Mouse (Mus musculus): Measurements from ENCODE around the gene Pros1. TPM values are rescaled to one million over a fixed set of nuclear protein-coding genes. Genes with fewer than 3 reads are reported as not detected.

Gene Pros1
- total RNA-seq, 2 experiments from 2014 or later, result 8.4 to 8.5 TPM

DNA sequence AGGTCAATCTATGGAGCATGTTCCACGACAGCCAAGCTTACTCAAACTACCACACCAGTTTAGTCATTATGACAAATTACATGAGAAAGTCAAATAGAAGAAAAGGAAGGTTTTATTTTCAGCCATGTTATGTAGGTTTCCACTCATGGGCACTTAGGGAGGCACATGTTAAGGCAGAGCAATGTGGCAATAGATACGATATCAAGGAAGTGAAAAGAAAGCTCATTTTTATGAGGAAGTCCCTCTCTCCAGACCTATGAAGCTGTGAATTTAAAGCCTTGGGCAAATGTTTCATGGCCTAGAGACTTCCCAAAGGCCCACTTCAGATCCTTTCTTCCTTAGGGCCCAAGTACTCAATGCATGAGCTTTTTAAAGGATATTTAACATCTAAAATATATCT is 3.4 kb downstream of the Pros1 start:
- intact Hi-C loops (cut with DNase I), result no loop called here
- no peak for DNase-seq (ENCODE audit: extremely low spot score in 1 of 2, low spot score in 2 of 2)

DNA sequence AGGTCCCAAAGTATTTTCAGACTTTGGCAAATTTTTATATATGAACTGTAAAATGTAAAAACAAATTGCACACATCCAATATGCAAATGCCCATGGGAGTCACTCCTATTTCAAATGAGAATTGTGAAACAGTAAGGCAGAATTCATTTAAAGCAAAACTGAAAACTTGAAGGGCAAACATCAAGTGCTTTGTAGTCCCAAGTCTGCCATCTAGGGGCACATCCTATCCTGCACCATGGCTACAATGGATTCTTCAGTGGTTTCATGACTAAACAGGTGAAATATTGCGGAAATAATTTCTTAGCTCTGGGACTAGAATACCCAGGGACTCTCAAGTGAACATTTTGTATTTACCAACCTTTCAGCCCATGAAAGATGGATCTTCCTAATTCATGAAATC is 3.9 kb downstream of the Pros1 start:
- DNase-seq (ENCODE audit: extremely low spot score in 1 of 2, low spot score in 2 of 2), result no peak
- intact Hi-C loops (cut with DNase I), result no loop called here

DNA sequence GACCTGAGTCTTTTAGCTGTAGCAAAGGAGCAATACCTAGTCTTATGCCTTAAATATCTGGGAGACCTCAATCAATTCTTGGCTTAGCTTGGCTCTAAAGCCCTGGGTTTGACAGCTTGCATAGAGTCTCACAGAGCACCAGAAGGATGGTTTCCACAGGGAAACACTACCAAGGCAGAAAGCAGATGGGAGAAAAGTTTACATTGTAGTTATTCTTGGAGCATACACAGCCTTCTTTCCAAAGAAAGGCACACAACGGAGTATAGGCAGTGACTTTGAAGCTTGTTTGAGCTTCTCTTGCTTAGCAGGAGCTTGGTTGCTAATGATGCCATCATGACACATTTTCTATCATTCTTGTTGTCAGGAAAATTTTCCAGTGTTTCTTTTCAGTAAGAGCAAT is 6.0 kb downstream of the Pros1 start:
- intact Hi-C loops (cut with DNase I), result no loop called here
- DNase-seq (ENCODE audit: extremely low spot score in 1 of 2, low spot score in 2 of 2), result no peak

DNA sequence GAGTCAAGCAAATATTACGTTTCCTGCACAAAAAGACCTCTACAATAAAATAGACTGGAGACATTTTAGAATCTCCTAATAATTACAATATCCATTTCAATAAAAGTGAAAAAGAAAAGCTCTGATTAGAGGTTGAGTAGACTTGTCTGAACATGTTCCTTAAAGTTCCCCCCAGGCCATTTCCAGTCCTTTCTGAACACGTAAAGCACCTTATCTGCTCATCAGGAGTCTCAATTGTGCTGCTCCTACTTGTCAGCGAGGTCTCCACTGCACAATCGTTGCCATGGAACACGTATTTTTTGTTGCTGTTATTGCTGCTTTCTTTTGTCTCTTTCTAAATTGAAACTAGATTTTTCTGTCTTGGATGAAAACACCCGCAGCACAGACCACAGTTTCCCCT is 7.3 kb downstream of the Pros1 start:
- intact Hi-C loops (cut with DNase I), result no loop called here

DNA sequence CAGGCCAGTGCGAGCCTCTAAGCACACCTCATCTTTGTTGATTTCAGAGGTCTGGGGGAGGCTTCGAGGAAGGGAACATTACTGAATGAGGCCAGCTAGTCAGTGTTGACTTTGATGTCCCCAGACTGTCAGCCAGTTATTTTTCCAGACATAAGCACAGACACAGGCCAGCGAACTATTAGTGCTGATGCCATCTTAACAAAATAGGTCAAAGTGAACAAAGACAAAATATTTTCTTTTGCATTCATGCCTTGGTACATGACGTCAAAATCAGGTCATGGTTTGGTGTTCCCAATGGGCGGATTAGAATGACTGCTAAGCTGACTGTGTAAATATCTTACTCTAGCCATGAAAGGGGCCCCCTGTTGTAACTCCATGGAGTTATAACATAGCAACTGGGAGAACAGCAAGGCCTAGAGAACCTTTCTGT is 18.6 kb downstream of the Pros1 start:
- intact Hi-C loops (cut with DNase I), result no loop called here
- DNase-seq (ENCODE audit: extremely low spot score in 1 of 2, low spot score in 2 of 2), result no peak

More for the DNA sequence above, 7.3 kb downstream of the Pros1 start:
- no peak for DNase-seq (ENCODE audit: extremely low spot score in 1 of 2, low spot score in 2 of 2)

DNA sequence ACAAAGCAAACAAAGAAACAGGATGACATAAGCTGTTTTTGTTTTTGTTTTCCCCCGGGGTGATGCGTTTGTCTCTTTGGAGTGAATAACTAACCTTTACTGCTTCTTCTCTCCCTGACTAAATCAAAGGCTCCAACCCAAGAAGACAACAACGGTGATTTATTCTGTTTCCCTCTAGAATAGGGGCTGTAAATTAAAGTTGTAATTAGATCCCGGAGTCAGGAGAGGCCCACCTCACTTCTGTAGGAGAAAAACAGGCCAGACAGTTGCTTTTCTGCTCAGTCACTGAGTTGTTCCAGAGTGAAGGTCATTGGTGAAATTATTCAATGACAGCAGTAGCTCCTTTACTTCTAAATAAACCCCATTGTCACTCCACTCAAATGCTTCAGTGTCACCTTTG is 19.1 kb downstream of the Pros1 start:
- intact Hi-C loops (cut with DNase I), result no loop called here
- no peak for DNase-seq (ENCODE audit: extremely low spot score in 1 of 2, low spot score in 2 of 2)

DNA sequence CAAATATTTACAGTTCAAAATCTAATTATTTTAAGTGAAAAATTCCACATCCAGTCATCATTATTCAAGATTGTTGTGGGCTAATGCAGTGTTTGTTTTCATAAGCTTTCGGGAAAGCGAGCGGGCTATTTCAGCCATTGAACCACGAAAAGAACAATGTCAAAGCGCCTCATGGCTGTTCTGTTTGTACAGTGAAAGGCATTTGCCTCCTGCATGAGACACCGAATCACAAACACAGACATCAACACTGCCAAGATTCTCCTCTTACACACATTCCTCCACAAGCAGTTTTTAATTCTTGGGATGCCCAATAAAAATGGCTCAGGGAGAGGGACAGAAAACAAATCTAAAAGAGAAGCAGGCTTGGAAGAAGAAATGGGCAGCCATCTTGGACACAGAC is 20.0 kb downstream of the Pros1 start:
- DNase-seq (ENCODE audit: extremely low spot score in 1 of 2, low spot score in 2 of 2), result no peak
- intact Hi-C loops (cut with DNase I), result no loop called here

DNA sequence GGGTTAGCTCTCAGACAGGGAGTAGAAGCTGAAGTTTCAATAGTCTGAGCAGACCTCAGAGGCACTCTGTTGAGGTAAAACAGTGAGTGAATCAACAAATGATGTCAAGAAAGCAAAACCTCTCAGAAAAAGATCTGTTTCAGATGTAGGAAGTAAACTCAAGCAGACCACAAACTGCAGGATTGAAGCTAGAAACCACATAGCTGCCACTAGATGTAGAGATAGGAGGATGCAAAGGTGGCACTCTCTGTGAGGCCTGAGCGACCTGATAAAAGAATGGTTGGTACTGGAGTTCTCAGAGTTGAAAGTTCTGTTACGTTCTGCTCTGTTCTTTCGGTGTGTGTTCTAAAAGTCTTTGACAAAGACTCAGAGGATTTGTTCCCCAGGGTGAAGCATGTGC is 41.7 kb downstream of the Pros1 start:
- no peak for DNase-seq (ENCODE audit: extremely low spot score in 1 of 2, low spot score in 2 of 2)
- intact Hi-C loops (cut with DNase I), result no loop called here

DNA sequence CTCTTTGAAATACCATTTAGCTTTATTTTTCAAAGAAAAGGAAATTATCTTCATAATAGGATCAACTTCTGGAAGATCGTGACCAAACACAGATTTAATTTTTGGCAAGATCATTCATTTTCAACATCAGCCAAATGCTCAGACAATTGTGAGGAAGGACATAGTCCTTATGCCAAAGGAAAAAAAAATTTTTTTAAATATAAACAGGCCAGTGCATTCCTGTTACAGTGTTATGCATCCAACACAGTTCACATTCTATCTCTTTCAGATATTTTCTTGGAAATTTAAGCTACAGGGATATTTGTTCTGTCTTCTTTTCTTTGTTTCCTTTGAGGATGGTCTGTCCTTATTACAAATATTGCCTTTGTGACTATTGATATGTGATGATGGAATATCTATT is 57.3 kb downstream of the Pros1 start:
- intact Hi-C loops (cut with DNase I), result no loop called here
- DNase-seq (ENCODE audit: extremely low spot score in 1 of 2, low spot score in 2 of 2), result no peak

DNA sequence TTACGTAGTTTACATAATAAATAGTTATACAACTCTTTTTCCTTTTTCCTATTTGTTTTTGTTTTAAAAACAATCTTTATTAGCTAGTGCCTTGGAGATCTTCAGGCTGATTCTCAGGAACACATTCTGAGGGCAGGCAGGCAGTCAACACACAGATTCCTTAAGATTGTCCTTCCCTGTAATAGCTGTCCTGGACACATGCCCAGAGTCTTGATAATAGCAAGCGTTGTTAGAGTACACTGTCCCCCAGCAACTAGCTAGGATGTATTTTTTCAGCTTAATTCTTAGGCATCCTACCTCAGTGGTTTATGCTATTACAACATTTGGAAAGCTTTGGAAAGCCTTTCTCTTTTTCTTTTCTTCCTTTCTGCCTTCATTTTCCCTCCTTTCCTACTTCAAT is 58.1 kb downstream of the Pros1 start:
- no peak for DNase-seq (ENCODE audit: extremely low spot score in 1 of 2, low spot score in 2 of 2)

DNA sequence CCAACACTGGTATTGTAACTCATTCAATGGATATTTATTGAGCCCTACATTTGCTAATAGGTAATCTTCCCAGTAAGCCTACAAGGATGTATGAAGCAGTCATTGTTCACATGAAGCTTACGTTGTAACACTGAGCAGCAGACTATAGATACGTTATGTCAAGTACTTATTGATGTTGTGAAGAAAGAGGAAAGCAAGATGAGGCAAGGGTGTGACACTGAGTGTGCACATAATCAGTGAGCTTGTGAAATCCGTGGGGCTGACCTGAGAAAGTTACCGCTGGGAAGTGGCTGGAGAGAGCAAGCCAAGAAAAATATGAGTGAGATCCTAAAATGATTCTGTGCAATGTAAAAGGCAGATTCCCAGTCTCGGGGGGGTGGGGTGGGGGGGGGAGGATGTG is 61.4 kb downstream of the Pros1 start:
- DNase-seq (ENCODE audit: extremely low spot score in 1 of 2, low spot score in 2 of 2), result no peak
- intact Hi-C loops (cut with DNase I), result no loop called here

More for the DNA sequence above, 58.1 kb downstream of the Pros1 start:
- intact Hi-C loops (cut with DNase I), result no loop called here

DNA sequence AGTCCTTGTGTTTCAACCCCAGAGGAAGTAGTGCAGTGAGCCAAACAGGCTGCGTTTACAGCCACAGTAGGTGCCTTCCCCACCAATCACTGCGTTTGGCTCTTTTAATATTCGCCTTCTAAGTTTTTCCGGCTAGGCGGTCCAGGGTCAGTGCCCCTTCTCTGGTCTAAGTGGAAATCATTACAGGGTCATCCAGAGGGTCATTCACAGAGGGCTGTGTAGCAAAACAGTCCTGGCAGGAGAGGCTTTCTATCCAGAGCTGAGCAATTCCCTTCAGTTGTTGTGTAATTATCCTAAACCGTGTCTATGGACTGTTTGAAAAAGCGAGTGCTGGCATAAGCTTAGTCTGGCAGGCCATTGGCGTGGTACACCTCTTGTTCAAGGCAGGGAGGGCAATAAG is 68.1 kb downstream of the Pros1 start:
- no peak for DNase-seq (ENCODE audit: extremely low spot score in 1 of 2, low spot score in 2 of 2)
- intact Hi-C loops (cut with DNase I), result no loop called here

DNA sequence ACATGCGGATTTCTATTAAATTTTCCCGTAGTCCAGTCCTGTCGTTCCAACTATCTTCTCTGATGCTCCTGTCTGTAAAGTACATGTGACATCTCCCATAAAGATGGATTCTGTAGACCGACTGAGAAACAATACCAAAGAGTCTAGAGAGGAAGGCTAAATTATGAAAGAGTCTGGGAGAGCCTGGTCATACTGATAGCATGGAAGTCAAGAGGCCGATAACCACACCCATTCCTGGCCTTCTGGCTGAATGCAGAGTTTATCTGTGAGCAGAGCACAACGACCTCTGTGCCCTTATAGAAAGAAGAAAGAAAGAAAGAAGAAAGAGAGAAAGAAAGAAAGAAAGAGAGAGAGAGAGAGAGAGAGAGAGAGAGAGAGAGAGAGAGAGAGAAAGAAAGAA is 77.2 kb downstream of the Pros1 start:
- no peak for DNase-seq (ENCODE audit: extremely low spot score in 1 of 2, low spot score in 2 of 2)

DNA sequence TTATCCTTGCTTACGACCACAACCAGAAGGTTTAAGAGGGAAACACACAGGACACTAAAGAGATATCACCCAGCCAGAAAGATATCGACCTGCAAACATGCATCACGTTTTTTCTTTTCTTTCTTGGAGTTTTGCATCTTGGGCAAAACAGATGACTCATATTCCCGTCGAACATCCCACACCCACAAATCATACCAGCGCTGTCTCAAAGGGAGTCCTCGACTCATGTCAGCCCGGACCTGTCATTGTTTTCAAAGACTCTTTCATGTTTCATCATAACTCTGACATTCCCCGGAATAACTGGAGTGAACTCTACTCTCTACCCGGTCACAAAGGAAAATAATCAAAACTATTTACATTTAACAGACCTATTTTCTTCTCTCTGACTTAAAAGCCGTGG is 82.2 kb downstream of the Pros1 start:
- no peak for DNase-seq (ENCODE audit: extremely low spot score in 1 of 2, low spot score in 2 of 2)
- intact Hi-C loops (cut with DNase I), result no loop called here

More for the DNA sequence above, 77.2 kb downstream of the Pros1 start:
- intact Hi-C loops (cut with DNase I), result no loop called here

DNA sequence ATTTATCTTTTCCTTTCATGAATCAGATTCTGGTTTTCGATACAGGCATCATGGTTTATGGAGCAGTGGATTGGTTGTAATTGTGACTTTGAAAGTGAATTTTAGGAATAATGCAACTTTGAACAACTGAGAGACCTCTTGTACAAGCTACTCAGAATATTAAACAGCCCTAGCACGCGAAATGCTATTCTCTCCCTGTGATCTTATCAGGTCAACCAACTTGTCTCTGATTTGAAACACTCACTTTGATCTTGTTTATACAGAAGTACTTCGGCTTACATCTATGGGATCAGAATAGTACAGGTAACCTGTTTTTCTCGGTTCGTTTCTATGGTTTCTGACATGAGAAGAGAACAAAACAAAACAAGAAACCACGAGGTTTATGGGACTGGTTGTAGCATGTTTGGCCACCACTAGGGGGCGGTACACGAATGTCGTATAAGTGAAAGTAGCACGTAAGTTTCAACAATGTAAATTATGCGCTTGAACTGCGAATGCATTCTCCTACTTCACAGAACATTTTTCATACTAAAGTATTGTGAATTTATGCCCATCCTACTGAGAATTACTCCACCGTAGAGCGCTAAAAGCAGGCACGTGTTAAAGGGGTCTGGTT is 86.4 kb downstream of the Pros1 start:
- peak; percentile 55 to 76 for DNase-seq (ENCODE audit: extremely low spot score in 1 of 2, low spot score in 2 of 2)
- intact Hi-C loops (cut with DNase I), result loop anchor here (5.0 kb wide), 2 partner anchors 922 to 1807 kb away; partner anchors contain the start of gene Epha3

DNA sequence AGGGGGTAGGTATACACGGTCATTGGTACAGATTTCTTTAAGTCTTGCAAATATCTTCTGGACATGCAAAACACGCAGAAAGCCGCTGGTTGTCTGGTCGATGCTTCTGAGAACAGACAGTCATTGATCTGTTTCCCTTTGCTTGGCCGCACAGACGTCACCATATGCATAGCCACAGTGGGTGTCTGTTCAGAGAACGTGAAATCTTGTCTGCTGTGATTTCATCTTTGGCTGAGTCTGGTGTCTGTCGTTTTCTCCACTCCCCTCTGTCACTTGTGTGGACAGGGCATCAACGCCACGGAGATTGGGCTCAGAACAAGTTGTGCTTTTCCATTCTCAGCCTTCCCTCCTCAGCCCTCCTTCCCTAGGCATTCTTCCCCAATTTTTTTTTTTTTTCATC is 87.7 kb downstream of the Pros1 start:
- intact Hi-C loops (cut with DNase I), result loop anchor here (5.0 kb wide), 2 partner anchors 921 to 1806 kb away; partner anchors contain the start of gene Epha3
- no peak for DNase-seq (ENCODE audit: extremely low spot score in 1 of 2, low spot score in 2 of 2)

DNA sequence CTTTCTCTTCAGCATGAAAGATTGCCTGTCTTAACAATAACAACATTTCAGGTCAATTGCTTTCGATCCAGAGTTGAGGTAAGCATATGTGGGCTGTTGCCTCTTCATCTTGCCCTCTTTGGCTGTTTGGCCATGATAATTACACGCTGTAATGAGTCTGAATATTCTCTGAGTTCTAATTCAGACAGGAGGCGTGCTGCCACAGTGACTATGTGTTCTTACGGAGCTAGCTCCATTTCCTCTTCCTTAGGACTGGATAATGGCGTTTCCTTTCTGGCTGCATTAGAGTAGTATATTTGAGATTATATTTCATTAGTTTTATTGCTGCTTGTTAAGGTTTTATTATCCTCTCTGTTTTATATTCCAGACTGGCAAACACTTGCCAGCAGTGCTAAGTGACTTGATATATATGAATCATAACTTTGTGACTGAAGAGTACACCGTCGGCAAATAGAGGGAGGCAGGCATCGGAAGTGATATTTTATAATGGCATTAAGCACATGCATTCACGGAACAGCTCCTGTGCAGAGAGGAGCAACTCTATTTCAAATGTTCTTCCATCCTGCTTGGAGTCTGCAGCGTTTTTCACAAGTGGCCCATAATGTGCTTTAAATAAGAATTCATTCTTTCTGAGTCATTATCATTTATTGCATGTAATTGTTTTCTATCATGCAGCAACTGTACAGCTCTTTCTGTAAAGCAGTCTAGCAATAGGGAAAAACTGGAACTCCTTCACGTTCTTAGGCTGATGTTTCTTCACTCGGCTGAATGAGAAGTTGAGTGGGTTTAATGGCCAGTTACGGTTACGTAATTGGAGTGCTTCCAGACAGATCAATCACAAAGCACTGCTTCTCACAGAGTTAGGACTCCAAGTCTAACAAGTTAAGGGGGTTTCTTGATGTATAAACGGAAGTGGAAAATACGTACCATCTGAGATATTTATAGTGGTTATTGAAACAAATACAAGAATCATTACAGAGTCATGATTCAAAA is 88.6 kb downstream of the Pros1 start:
- intact Hi-C loops (cut with DNase I), result loop anchor here (5.0 kb wide), 2 partner anchors 920 to 1805 kb away; partner anchors contain the start of gene Epha3
- DNase-seq (ENCODE audit: extremely low spot score in 1 of 2, low spot score in 2 of 2), result no peak

DNA sequence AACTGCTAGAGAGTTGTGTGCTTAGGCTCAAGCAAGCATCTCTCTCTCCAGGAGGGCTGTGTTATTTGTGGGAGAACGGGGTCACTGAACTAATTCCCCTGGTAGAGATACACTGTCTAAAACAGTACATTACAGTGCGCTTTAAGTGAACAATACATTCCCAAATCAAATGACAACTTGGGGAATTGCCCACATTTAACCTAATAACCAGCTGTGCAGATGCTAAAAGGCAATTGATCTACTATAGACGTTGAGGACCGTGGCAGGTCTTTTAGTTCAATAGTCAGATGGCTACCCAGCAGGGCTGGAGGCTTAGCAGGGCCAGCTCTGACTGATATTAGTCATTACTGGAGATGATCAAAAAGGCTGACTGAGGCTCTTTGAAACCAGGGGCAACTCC is 104.4 kb downstream of the Pros1 start:
- intact Hi-C loops (cut with DNase I), result no loop called here

DNA sequence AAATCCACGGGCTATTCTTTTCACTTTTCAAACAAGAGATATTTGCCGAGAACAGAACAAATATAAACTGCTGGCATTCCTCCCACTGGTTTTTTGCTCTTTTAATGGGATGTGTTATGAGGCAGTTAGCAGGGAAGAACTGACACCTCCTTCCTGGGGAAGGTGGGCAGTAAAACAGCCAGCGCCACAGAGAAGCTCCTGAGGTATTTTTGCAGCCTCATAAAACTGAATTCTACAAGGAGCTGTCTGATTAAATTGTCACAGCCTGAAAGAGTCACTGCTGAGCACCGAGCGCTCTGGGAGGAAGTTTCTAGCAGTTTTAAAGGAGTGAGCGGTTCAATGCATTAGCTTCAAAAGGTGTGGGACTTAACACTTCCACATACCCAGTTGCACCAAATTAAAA is 110.3 kb downstream of the Pros1 start:
- intact Hi-C loops (cut with DNase I), result no loop called here
- no peak for DNase-seq (ENCODE audit: extremely low spot score in 1 of 2, low spot score in 2 of 2)

More for the DNA sequence above, 104.4 kb downstream of the Pros1 start:
- no peak for DNase-seq (ENCODE audit: extremely low spot score in 1 of 2, low spot score in 2 of 2)
